Mouse (Mus musculus) forebrain, postnatal 0 days (tissue): Measurements from ENCODE around the gene Kank1. TPM values are rescaled to one million over a fixed set of nuclear protein-coding genes. Genes with fewer than 3 reads are reported as not detected.

Source experiments
- ATAC-seq: fragments of 200-750 bp; cut with Nextera tagmentation; 2 replicates; pipeline ENCODE4 v1.8.0; 2017; ENCODE audit warnings: mild to moderate bottlenecking, moderate library complexity
- DNase-seq: peaks from one replicate; pipeline ENCODE4 v3.0.0-alpha.2; 2015
- H3K27ac ChIP-seq: fragments of 300-500 bp; sonication (generic); 2 replicates; pipeline ENCODE4 v1.5.1; 2014; ENCODE audit warnings: low read depth, mild to moderate bottlenecking, antibody characterized with exemption, low read length, moderate library complexity, mixed read lengths
- H3K27me3 ChIP-seq: fragments of 300-500 bp; sonication (generic); 2 replicates; pipeline ENCODE4 v1.6.1; 2014; ENCODE audit warnings: mild to moderate bottlenecking, low read length, mixed read lengths; ENCODE audit not compliant: insufficient read depth
- H3K36me3 ChIP-seq: fragments of 300-500 bp; sonication (generic); 2 replicates; pipeline ENCODE4 v1.6.1; 2014; ENCODE audit warnings: mild to moderate bottlenecking, moderate library complexity; ENCODE audit not compliant: insufficient read depth
- H3K4me1 ChIP-seq: fragments of 300-500 bp; sonication (generic); 2 replicates; pipeline ENCODE4 v1.6.1; 2014; ENCODE audit warnings: antibody characterized with exemption; ENCODE audit not compliant: insufficient read depth
- H3K4me2 ChIP-seq: fragments of 300-500 bp; sonication (generic); 2 replicates; pipeline ENCODE4 v1.6.1; 2014; ENCODE audit warnings: low read depth, mild to moderate bottlenecking, moderate library complexity
- H3K4me3 ChIP-seq: fragments of 300-500 bp; sonication (generic); 2 replicates; pipeline ENCODE4 v1.5.1; 2014; ENCODE audit warnings: low read depth, low read length, mixed read lengths
- H3K9ac ChIP-seq: fragments of 300-500 bp; sonication (generic); 2 replicates; pipeline ENCODE4 v1.6.1; 2014; ENCODE audit warnings: mild to moderate bottlenecking
- H3K9me3 ChIP-seq: fragments of 300-500 bp; sonication (generic); 2 replicates; pipeline ENCODE4 v1.6.1; 2016; ENCODE audit warnings: low read length
- CTCF ChIP-seq: sonication (generic); IDR thresholded peaks from 2 replicates; pipeline ENCODE4 v1.5.1; 2016; ENCODE audit warnings: antibody characterized with exemption, control low read depth, low read depth
- WGBS: fragments of 180-500 bp; shearing (Covaris S2); extraction: QIAGEN DNeasy Blood & Tissue Kit; methylation state at CpG from one replicate; pipeline ENCODE4 v1.1.7; 2014; 5-methylcytosine and 5-hydroxymethylcytosine counted together
- polyA plus RNA-seq: library from polyadenylated mRNA; unstranded; fragments of >200 nt; fragmentation: Nextera tagmentation; extraction: Ambion mirVana; gene quantifications from 2 replicates; pipeline ENCODE4 v1.2.1, GENCODE M21; 2015
- total RNA-seq: library from RNA; depleted of rRNA; stranded (reverse); fragments of >200 nt; gene quantifications from 2 replicates; pipeline ENCODE4 v1.2.3, GENCODE M21; 2014

The Kank1 gene
- total and polyA plus RNA-seq, 2 experiments from 2014 or later, result 3.9 to 10.8 TPM

DNA sequence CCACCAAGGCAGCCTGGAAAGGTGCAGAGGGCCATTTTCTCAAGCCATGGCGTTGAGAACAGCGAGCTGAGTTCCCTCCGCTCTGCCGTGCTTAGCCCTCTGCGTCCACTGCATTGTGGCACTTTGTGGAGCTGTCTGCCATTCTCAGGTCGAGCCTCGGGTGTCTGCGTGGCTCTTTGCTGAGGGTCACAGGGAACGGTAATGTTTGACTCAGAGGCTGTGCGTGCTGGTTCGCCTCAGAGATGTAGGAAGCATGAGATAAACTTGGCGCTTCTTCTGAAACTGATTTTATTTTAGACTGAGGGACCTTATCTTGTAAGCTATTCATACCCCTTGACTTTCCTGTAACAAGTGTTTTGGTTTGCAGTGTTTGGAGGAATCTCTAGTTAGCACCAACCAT is 72.0 kb downstream of the Kank1 start:
- 35% methylated on average over 12 of the region's 12 CpGs for WGBS

DNA sequence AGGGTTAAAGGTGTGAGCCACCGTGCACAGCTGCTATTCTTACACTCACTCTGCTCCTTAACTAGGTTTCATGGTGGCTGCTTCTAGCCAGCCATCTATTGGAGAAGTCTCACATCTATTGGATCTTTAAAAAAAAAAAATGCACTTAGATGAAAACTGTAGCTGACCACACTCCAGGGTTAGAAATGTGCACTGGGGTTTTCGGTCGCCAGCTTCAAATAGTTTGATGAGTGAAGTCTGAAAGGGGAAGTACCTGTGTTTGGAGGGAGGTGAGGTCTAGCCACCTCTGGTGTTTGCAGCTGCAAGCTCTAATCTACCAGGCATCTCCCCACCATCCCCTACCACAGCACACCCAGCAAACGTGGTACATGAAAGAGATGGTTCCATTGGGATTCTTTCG is 74.2 kb downstream of the Kank1 start:
- TF ChIP-seq CTCF, result no peak
- Histone ChIP-seq H3K9ac (no peak overlapping the region), H3K27me3 (no peaks in the 10 kb centered on the region), H3K27ac (no peak overlapping the region), H3K36me3 (no peaks in the 10 kb centered on the region), H3K4me1 (0 out of 2 replicates have a peak, but pooled peaks cover 4% of the 10 kb centered on the region), H3K4me2 (no peak overlapping the region), H3K4me3 (no peak overlapping the region), H3K9me3 (no peaks in the 10 kb centered on the region)
- no peak for DNase-seq
- no peak for ATAC-seq
- 78% methylated on average over 5 of the region's 5 CpGs for WGBS

More for the DNA sequence above, 72.0 kb downstream of the Kank1 start:
- Histone ChIP-seq H3K27me3 (no peaks in the 10 kb centered on the region), H3K9ac (no peak overlapping the region), H3K4me3 (no peak overlapping the region), H3K36me3 (no peaks in the 10 kb centered on the region), H3K27ac (no peak overlapping the region), H3K4me1 (0 out of 2 replicates have a peak, but pooled peaks cover 4% of the 10 kb centered on the region), H3K9me3 (no peaks in the 10 kb centered on the region), H3K4me2 (no peak overlapping the region)
- no peak for TF ChIP-seq CTCF
- DNase-seq (no peak), ATAC-seq (no peak)

DNA sequence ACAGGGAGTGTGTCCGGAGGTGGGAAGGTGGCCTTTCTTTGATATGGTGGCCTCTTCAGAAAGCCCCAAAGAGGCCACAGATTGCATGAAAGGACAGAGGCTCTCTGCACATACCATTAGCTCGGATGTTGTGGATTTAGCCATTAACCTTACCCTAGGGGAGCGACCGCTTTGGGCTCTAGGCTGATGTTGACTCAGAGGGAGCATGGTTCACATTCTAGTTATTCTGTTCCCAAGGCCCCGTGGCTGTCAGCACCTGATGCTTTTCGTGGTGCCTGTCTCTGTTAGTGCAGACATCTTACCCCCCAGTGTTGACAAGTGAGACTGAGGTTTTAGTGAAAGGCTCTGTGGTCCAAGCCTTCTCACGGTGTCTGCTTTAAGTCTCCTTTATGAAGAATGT is 74.9 kb downstream of the Kank1 start:
- 60% methylated on average over 7 of the region's 7 CpGs for WGBS

DNA sequence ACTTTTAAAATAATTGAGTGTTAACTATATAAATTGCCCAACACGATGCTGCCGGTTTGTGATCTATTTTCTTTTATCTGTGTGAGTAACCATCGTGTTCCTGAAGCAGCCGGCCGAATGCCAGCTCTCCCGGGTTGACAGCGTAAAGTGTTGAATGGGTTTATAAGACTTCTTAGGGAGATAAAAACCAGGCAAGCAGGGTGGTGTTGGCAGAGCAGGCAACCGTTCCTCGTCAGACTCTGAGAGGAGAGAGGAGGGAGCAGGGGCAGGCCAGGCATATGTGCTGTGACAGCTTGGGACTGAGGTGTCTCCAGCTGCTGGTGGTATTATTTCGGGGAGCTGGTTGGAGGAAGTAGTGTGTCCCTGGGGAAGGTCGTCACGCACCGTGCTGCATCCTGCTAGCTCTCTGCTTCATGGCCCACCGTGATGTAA is 78.7 kb downstream of the Kank1 start:
- Histone ChIP-seq H3K4me1 (no peaks in the 10 kb centered on the region), H3K36me3 (no peaks in the 10 kb centered on the region), H3K9me3 (no peaks in the 10 kb centered on the region), H3K9ac (no peak overlapping the region), H3K4me3 (no peak overlapping the region), H3K4me2 (no peak overlapping the region), H3K27ac (no peak overlapping the region), H3K27me3 (no peaks in the 10 kb centered on the region)
- 57% methylated on average over 14 of the region's 14 CpGs for WGBS
- TF ChIP-seq CTCF, result no peak
- ATAC-seq (no peak), DNase-seq (no peak)

More for the DNA sequence above, 74.9 kb downstream of the Kank1 start:
- Histone ChIP-seq H3K4me2 (no peak overlapping the region), H3K4me1 (0 out of 2 replicates have a peak, but pooled peaks cover 4% of the 10 kb centered on the region), H3K4me3 (no peak overlapping the region), H3K9ac (no peak overlapping the region), H3K9me3 (no peaks in the 10 kb centered on the region), H3K27me3 (no peaks in the 10 kb centered on the region), H3K27ac (no peak overlapping the region), H3K36me3 (no peaks in the 10 kb centered on the region)
- no peak for TF ChIP-seq CTCF
- no peak for ATAC-seq
- no peak for DNase-seq

DNA sequence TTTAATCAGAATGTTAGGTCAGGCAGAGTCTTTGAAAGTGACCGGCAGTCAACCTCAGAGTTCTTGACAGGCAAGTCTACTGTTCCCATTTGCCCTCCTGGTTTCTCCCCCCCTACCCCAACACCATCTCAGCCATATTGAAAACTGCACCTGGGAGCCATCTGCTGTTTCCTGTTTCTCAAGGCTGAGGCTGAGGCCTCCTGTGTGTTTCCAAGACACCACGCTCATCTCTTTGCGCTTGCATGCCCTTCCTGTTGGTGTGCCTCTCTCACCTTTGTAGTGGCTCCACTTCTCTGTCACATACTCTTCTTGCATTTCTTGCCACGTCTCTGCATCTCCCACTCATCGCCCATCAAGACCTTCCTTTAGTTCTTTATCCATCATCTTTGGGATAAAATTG is 79.2 kb downstream of the Kank1 start:
- ATAC-seq, result no peak
- no peak overlapping the region for H3K9ac ChIP-seq
- H3K9me3 ChIP-seq, result no peaks in the 10 kb centered on the region
- H3K4me2 ChIP-seq, result no peak overlapping the region
- TF ChIP-seq CTCF, result no peak
- no peaks in the 10 kb centered on the region for H3K36me3 ChIP-seq
- H3K4me3 ChIP-seq, result no peak overlapping the region
- WGBS, result 89% methylated on average over 5 of the region's 5 CpGs
- no peak for DNase-seq
- H3K27me3 ChIP-seq, result no peaks in the 10 kb centered on the region
- no peaks in the 10 kb centered on the region for H3K4me1 ChIP-seq
- H3K27ac ChIP-seq, result no peak overlapping the region

DNA sequence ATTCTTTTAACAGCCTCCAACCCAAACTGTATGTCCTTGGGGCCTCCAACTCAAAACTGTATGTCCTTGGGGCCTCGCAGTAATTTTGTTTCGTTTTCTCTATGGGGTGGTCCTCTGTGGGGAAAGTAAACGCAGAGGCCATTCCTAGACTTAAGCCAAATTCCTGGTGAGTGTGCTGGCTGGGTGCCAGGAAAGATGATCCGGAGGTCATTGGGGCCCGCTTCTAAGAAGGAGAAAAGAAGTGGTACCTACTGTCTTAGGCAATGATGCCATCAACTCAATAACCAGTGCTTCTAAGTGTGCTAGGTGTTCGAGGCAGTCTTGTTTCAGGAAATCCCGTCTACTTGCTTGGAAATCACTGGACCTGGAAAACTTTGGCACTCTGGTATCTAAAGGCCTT is 87.5 kb downstream of the Kank1 start:
- H3K27me3 ChIP-seq, result no peaks in the 10 kb centered on the region
- 74% methylated on average over 7 of the region's 7 CpGs for WGBS
- no peak overlapping the region for H3K27ac ChIP-seq

DNA sequence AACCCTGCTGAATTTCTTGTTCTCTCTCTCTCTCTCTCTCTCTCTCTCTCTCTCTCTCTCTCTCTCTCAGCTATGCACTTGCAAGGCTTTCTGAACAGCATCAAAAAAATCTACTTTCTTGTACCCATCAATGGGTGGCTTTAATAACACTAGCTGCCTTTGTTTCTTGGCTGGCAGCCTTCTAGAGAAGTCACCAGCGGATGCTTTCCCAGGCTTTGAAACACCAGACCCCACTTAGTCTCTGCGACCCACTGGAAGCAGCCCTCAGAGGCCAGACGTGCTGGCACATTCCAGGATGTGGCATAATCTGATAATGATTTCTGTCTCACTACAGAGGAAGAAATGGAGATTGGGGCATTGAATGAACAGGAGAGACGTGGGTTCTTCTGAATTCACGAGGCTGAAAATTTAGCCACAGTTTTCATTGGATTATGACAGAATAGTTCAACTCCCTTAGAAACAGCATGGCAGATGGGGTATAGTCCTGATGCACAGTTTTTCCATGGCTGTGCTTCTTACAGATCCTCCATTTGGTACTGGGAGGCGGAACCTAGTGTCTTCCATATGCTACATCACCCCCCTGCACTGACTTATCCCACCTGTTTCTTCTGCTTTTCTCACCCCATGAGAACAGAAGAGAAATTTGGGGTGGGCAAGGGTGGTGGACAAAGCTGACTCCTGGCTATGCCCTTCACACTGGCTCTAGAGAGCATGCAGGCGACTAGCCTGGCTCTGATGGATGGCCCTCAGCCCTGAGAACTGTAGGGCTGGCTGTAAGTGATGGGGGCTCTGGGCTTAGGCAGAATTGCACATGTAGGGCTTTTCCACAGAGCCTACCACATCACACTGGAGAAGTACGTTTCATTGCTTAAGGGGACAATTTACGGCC is 88.6 kb downstream of the Kank1 start:
- no peaks in the 10 kb centered on the region for H3K9me3 ChIP-seq
- 44% methylated on average over 9 of the region's 9 CpGs for WGBS
- no peak overlapping the region for H3K27ac ChIP-seq
- no peak overlapping the region for H3K9ac ChIP-seq
- H3K4me2 ChIP-seq, result no peak overlapping the region
- ATAC-seq (peak; percentile 60), DNase-seq (no peak)
- no peaks in the 10 kb centered on the region for H3K4me1 ChIP-seq
- no peak for TF ChIP-seq CTCF
- no peaks in the 10 kb centered on the region for H3K36me3 ChIP-seq
- H3K27me3 ChIP-seq, result no peaks in the 10 kb centered on the region
- no peak overlapping the region for H3K4me3 ChIP-seq

More for the DNA sequence above, 87.5 kb downstream of the Kank1 start:
- DNase-seq (no peak), ATAC-seq (no peak)
- Histone ChIP-seq H3K9me3 (no peaks in the 10 kb centered on the region), H3K9ac (no peak overlapping the region), H3K4me1 (no peaks in the 10 kb centered on the region), H3K36me3 (no peaks in the 10 kb centered on the region), H3K4me2 (no peak overlapping the region), H3K4me3 (no peak overlapping the region)
- TF ChIP-seq CTCF, result no peak
